Mouse (Mus musculus) CH12.LX (cell line): Measurements from ENCODE around the gene Galnt12. TPM values are rescaled to one million over a fixed set of nuclear protein-coding genes. Genes with fewer than 3 reads are reported as not detected.

Source experiments
- DNase-seq: peaks from one replicate; pipeline ENCODE4 v3.0.0-alpha.2; 2013; ENCODE audit errors: extremely low read depth
- H3K27ac ChIP-seq: 2 replicates; pipeline ENCODE4 v1.5.1; 2012; ENCODE audit warnings: low read depth, mild to moderate bottlenecking, control low read depth, moderate library complexity; ENCODE audit not compliant: insufficient read depth
- H3K27me3 ChIP-seq: replicated peaks from 2 replicates; pipeline ENCODE3; 2012; ENCODE audit warnings: inconsistent platforms
- H3K36me3 ChIP-seq, 2 experiments: replicated peaks in 1 of 2; 2 replicates each; pipeline versions ENCODE3 to v1.6.1; 2012; ENCODE audit warnings: inconsistent platforms in 1 of 2, low read length in 1 of 2, mild to moderate bottlenecking in 1 of 2, mixed read lengths in 1 of 2, moderate library complexity in 1 of 2; ENCODE audit not compliant: control insufficient read depth in 1 of 2, insufficient read depth in 1 of 2
- H3K4me1 ChIP-seq, 2 experiments: 2 replicates each; pipeline ENCODE4 v1.6.1; 2012; ENCODE audit warnings: inconsistent platforms in 1 of 2, moderate library complexity in 1 of 2; ENCODE audit not compliant: insufficient read depth in 2 of 2, control insufficient read depth in 1 of 2
- H3K4me2 ChIP-seq: 2 replicates; pipeline ENCODE4 v1.6.1; 2012; ENCODE audit warnings: low read depth, mild to moderate bottlenecking, control low read depth; ENCODE audit not compliant: poor library complexity, insufficient read depth, severe bottlenecking
- H3K4me3 ChIP-seq, 3 experiments: fragments of 150-350 bp in 1 of 3; sonication (generic) in 1 of 3; replicated peaks in 1 of 3; 2 replicates each; pipeline versions ENCODE3 to v1.5.1; 2011 to 2012; ENCODE audit warnings: low read depth in 2 of 3, low read length in 2 of 3, mild to moderate bottlenecking in 2 of 3, moderate library complexity in 2 of 3, control low read depth in 1 of 3, improper control_type of control experiment in 1 of 3, inconsistent platforms in 1 of 3, mixed read lengths in 1 of 3; ENCODE audit not compliant: poor library complexity in 1 of 3
- H3K79me2 ChIP-seq: replicated peaks from 2 replicates; pipeline ENCODE4 v1.6.1; 2012; ENCODE audit warnings: mild to moderate bottlenecking, moderate library complexity; ENCODE audit not compliant: control insufficient read depth, poor library complexity, insufficient read depth, severe bottlenecking; ENCODE audit errors: extremely low read depth
- H3K9ac ChIP-seq: 2 replicates; pipeline ENCODE4 v1.6.1; 2012; ENCODE audit warnings: low read depth, mild to moderate bottlenecking, control low read depth, moderate library complexity; ENCODE audit not compliant: insufficient read depth
- H3K9me3 ChIP-seq: replicated peaks from 2 replicates; pipeline ENCODE3; 2012; ENCODE audit warnings: low read length, inconsistent platforms, mixed read lengths
- BHLHE40 ChIP-seq: IDR thresholded peaks from 2 replicates; pipeline ENCODE4 v1.6.1; 2011; ENCODE audit warnings: mild to moderate bottlenecking, low read depth, low read length, improper control_type of control experiment
- ELF1 ChIP-seq: IDR thresholded peaks from 2 replicates; pipeline ENCODE4 v1.6.1; 2014; ENCODE audit warnings: low read depth, mild to moderate bottlenecking, inconsistent platforms, low read length, improper control_type of control experiment
- ETS1 ChIP-seq: conservative IDR thresholded peaks from 2 replicates; pipeline ENCODE4 v1.6.1; 2012; ENCODE audit warnings: low read depth, mild to moderate bottlenecking, inconsistent platforms, low read length, improper control_type of control experiment, moderate library complexity
- IRF4 ChIP-seq: IDR thresholded peaks from 2 replicates; pipeline ENCODE4 v1.6.1; 2014; ENCODE audit warnings: low read depth, mild to moderate bottlenecking, inconsistent platforms, low read length, improper control_type of control experiment
- KAT2A ChIP-seq: IDR thresholded peaks from 2 replicates; pipeline ENCODE4 v1.6.1; 2012; ENCODE audit warnings: low read length, improper control_type of control experiment, inconsistent platforms; ENCODE audit not compliant: insufficient replicate concordance
- MAX ChIP-seq: IDR thresholded peaks from 2 replicates; pipeline ENCODE4 v1.6.1; 2011; ENCODE audit warnings: low read length, improper control_type of control experiment
- MAZ ChIP-seq: IDR thresholded peaks from 2 replicates; pipeline ENCODE4 v1.6.1; 2012; ENCODE audit warnings: low read depth, mild to moderate bottlenecking, inconsistent platforms, low read length, improper control_type of control experiment, moderate library complexity
- MYC ChIP-seq: IDR thresholded peaks from 2 replicates; pipeline ENCODE4 v1.6.1; 2011; ENCODE audit warnings: low read depth, mild to moderate bottlenecking, improper control_type of control experiment, low read length
- NELFE ChIP-seq: IDR thresholded peaks from 2 replicates; pipeline ENCODE4 v1.6.1; 2011; ENCODE audit warnings: low read depth, low read length, improper control_type of control experiment
- POLR2A ChIP-seq: IDR thresholded peaks from 2 replicates; pipeline ENCODE4 v1.6.1; 2011; ENCODE audit warnings: low read depth, mild to moderate bottlenecking, improper control_type of control experiment, low read length
- POLR2AphosphoS2 ChIP-seq: IDR thresholded peaks from 2 replicates; pipeline ENCODE4 v1.6.1; 2011; ENCODE audit warnings: low read depth, low read length, improper control_type of control experiment
- SIN3A ChIP-seq: IDR thresholded peaks from 2 replicates; pipeline ENCODE4 v1.6.1; 2012; ENCODE audit warnings: low read length, improper control_type of control experiment, inconsistent platforms
- SMC3 ChIP-seq: IDR thresholded peaks from 2 replicates; pipeline ENCODE4 v1.6.1; 2011; ENCODE audit warnings: low read depth, low read length, improper control_type of control experiment
- TCF12 ChIP-seq: IDR thresholded peaks from 2 replicates; pipeline ENCODE4 v1.6.1; 2014; ENCODE audit warnings: low read depth, mild to moderate bottlenecking, inconsistent platforms, low read length, improper control_type of control experiment
- UBTF ChIP-seq: IDR thresholded peaks from 2 replicates; pipeline ENCODE4 v1.6.1; 2012; ENCODE audit warnings: low read depth, mild to moderate bottlenecking, inconsistent platforms, low read length, improper control_type of control experiment, moderate library complexity
- USF1 ChIP-seq: IDR thresholded peaks from 2 replicates; pipeline ENCODE4 v1.6.1; 2014; ENCODE audit warnings: low read depth, mild to moderate bottlenecking, inconsistent platforms, low read length, improper control_type of control experiment
- ZC3H11A ChIP-seq: IDR thresholded peaks from 2 replicates; pipeline ENCODE4 v1.6.1; 2012; ENCODE audit warnings: low read depth, mild to moderate bottlenecking, inconsistent platforms, low read length, improper control_type of control experiment
- ZMIZ1 ChIP-seq: IDR thresholded peaks from 2 replicates; pipeline ENCODE4 v1.6.1; 2012; ENCODE audit warnings: low read depth, mild to moderate bottlenecking, inconsistent platforms, low read length, improper control_type of control experiment
- ZNF384 ChIP-seq: IDR thresholded peaks from 2 replicates; pipeline ENCODE4 v1.6.1; 2012; ENCODE audit warnings: low read depth, low read length, improper control_type of control experiment, inconsistent platforms
- dilution Hi-C: fragments of 300-500 bp; cut with MboI; formaldehyde crosslinking; loops from 2 replicates; pipeline ENCODE4 v1.14.3; 2020; ENCODE audit warnings: low sequenced_read_pairs; ENCODE audit not compliant: extremely low pct_unique_long_range_greater_than_20kb, extremely low pct_ligation_motif_present
- in situ Hi-C: fragments of 300-500 bp; cut with MboI; formaldehyde crosslinking; loops from 3 replicates; pipeline ENCODE4 v1.14.3; 2019; ENCODE audit warnings: low sequenced_read_pairs, low pct_ligation_motif_present, low pct_unique_long_range_greater_than_20kb, mixed read lengths
- polyA plus RNA-seq: library from polyadenylated mRNA; unstranded; fragments of >175 nt; gene quantifications from 2 replicates; pipeline ENCODE4 v1.2.1, GENCODE M21; 2012; ENCODE audit warnings: low read depth; ENCODE audit not compliant: insufficient read length
- total RNA-seq, 2 experiments: library from RNA; depleted of rRNA; stranded (reverse); fragments of 300-350 nt in 1 of 2; fragments of >200 nt in 1 of 2; gene quantifications; 2 replicates each; pipeline ENCODE4 v1.2.3; 2012 to 2014

Galnt12 gene
- total RNA-seq (2012; rRNA removed), result 15.8 and 17.7 TPM in 2 replicates
- total RNA-seq (2014; rRNA removed), result 14.7 and 16.1 TPM in 2 replicates
- polyA plus RNA-seq, result 16.4 and 18.6 TPM in 2 replicates

DNA sequence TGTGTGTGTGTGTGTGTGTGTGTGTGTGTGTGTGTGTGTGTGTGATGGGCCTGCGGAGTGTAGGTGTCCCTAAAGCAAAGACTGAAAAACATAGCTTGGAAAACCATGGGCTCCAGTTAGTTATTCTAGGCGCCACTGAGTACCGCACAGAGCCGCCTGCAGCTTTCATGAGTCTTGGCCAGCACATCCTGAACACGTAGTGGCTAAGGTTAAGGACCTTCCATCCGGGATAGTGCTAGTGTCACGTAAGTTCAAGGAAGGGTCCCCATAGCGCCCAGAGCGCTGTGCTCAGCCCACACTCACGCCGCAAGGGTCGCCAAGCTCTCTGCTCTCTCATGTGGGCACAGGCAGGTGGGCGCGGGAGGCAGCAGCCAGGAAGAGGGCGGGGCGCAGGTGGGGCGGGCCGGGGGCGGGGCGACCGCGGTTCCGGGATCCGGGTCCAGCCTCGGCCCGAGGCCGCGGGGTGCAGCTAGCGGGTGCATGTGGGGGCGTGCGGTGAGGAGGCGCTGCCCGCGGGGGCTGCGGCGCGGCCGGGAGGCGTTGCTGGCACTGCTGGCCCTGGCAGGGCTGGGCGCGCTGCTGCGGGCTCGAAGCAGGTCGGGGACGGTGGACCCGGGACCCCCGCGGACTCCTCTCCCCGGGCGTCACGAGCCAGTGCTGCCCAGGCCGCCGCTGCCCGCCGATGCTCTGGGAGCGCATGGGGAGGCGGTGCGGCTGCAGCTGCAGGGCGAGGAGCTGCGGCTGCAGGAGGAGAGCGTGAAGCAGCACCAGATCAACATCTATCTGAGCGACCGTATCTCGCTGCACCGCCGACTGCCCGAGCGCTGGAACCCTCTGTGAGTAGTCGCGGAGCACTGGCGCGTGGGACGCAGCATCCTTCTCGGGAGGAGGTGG lies at the start of gene Galnt12:
Gene Galnt12 (plus strand): TSS at position 417 of the 894 bp plus-strand sequence.
- Histone ChIP-seq H3K4me3 (peak within 1 kb of the TSS; percentile 60 to 92 (median 91)), H3K9me3 (no peaks in the 10 kb centered on the region), H3K9ac (peak within 1 kb of the TSS; percentile 48), H3K4me2 (peak within 1 kb of the TSS; percentile 90), H3K27me3 (no peaks in the 10 kb centered on the region), H3K4me1 (peaks cover 3 to 31% of the 10 kb centered on the region in 2 experiments; a peak in 2 of 4 replicates), H3K36me3 (peaks cover 0 to 10% of the 10 kb centered on the region in 2 experiments), H3K27ac (no peak within 1 kb of the TSS), H3K79me2 (no peaks in the 10 kb centered on the region)
- dilution Hi-C loops, result no loop called here
- in situ Hi-C loops, result no loop called here
- TF ChIP-seq UBTF, result no peak
- TF ChIP-seq ZC3H11A, result no peak
- TF ChIP-seq SIN3A, result peak; percentile 66; the same call in 1 of the 2 replicates
- peak; percentile 76 for TF ChIP-seq ELF1
- no peak for TF ChIP-seq MAZ
- no peak for TF ChIP-seq BHLHE40
- TF ChIP-seq ETS1, result no peak
- TF ChIP-seq POLR2A, result peak; percentile 67
- TF ChIP-seq POLR2AphosphoS2, result no peak
- TF ChIP-seq TCF12, result 0 out of 2 replicates have a peak, but pooled peaks have one; percentile 24
- TF ChIP-seq ZMIZ1, result no peak
- no peak for TF ChIP-seq MAX
- no peak for TF ChIP-seq IRF4
- no peak for TF ChIP-seq NELFE
- no peak for TF ChIP-seq KAT2A
- peak; percentile 41 for DNase-seq

DNA sequence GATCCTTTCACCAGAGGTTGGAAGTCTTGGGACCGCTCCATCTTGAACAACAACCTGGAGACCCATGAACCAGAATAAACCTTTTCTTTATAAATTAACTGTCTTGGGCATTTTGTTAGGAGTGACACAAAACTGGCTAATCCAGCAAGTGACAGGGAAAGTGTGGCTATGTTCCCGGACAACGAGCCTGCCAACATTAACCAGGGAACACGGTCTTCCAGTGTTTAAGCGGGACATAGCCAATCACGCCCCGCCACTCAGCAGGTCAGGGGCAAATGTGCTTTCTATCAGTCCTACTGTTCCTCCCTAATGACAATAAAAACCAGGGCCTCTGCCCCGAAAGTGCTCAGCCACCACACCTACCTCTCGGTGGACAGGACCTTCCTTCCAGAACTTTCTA lies 47.8 kb upstream of the Galnt12 start:
- DNase-seq, result no peak
- H3K4me1 ChIP-seq, result peaks cover 0 to 4% of the 10 kb centered on the region in 2 experiments; a peak in 1 of 4 replicates
- H3K9ac ChIP-seq, result no peak overlapping the region
- peaks cover 80% of the 10 kb centered on the region for H3K27me3 ChIP-seq
- dilution Hi-C loops, result no loop called here
- TF ChIP-seq ZNF384, result no peak
- no peak for TF ChIP-seq SMC3
- TF ChIP-seq MYC, result no peak
- TF ChIP-seq USF1, result no peak
- no peak for TF ChIP-seq MAZ
- no peaks in the 10 kb centered on the region for H3K9me3 ChIP-seq
- H3K4me3 ChIP-seq, result no peak overlapping the region
- no peak overlapping the region for H3K4me2 ChIP-seq
- H3K79me2 ChIP-seq, result no peaks in the 10 kb centered on the region
- in situ Hi-C loops, result loop anchor here (10.0 kb wide), 1 partner anchor 359 kb away; no protein-coding TSS in a partner anchor
- H3K36me3 ChIP-seq, result no peaks in the 10 kb centered on the region
- H3K27ac ChIP-seq, result no peak overlapping the region
